Mouse (Mus musculus) c-Kit-positive CD71-positive TER-119-positive erythroid progenitor cells, embryonic 14.5 days (primary cell): ENCODE measurements around the gene Pigm.

Experiments used
- DNase-seq: peaks from one replicate; pipeline ENCODE4 v3.0.0-alpha.2; 2013; ENCODE audit warnings: low spot score

The Pigm gene

GRCm38 (mm10) chr1:172352001-172352400 is 24.3 kb upstream of the Pigm start:
- no peak for DNase-seq

- no peak for DNase-seq
These were observed 23.9 kb upstream of the Pigm start for GRCm38 (mm10) chr1:172352453-172352852.

GRCm38 (mm10) chr1:172355336-172355735 is 21.0 kb upstream of the Pigm start:
- no peak for DNase-seq

- DNase-seq, result peak; percentile 33
These were observed 18.8 kb upstream of the Pigm start for GRCm38 (mm10) chr1:172357550-172357949.

GRCm38 (mm10) chr1:172358341-172358740 is 18.0 kb upstream of the Pigm start:
- no peak for DNase-seq

- peak; percentile 91 for DNase-seq
These were observed 11.7 kb upstream of the Pigm start for GRCm38 (mm10) chr1:172364684-172365083.

- peak; percentile 29 for DNase-seq
These were observed 7.5 kb upstream of the Pigm start for GRCm38 (mm10) chr1:172368768-172369418.

GRCm38 (mm10) chr1:172376758-172377458 is 562 bp downstream of the Pigm start:
- DNase-seq, result no peak

GRCm38 (mm10) chr1:172380066-172380465 is 3.7 kb downstream of the Pigm start:
- DNase-seq, result no peak

GRCm38 (mm10) chr1:172382090-172382489 is 5.7 kb downstream of the Pigm start:
- DNase-seq, result no peak

- no peak for DNase-seq
These were observed 10.9 kb downstream of the Pigm start for GRCm38 (mm10) chr1:172387246-172387645.

- no peak for DNase-seq
These were observed 14.4 kb downstream of the Pigm start for GRCm38 (mm10) chr1:172390769-172391168.

GRCm38 (mm10) chr1:172391807-172392581 is 15.6 kb downstream of the Pigm start:
- no peak for DNase-seq

GRCm38 (mm10) chr1:172392643-172393170 is 16.4 kb downstream of the Pigm start:
- DNase-seq, result no peak

- DNase-seq, result no peak
These were observed 17.4 kb downstream of the Pigm start for GRCm38 (mm10) chr1:172393739-172394138.

GRCm38 (mm10) chr1:172396996-172397752 is 20.8 kb downstream of the Pigm start:
- no peak for DNase-seq

GRCm38 (mm10) chr1:172406077-172406706 is 29.8 kb downstream of the Pigm start:
- no peak for DNase-seq

GRCm38 (mm10) chr1:172408996-172409395 is 32.6 kb downstream of the Pigm start:
- DNase-seq, result peak; percentile 24

GRCm38 (mm10) chr1:172409431-172409830 is 33.1 kb downstream of the Pigm start:
- DNase-seq, result no peak

- DNase-seq, result peak; percentile 38
These were observed 34.5 kb downstream of the Pigm start for GRCm38 (mm10) chr1:172410806-172411205.

- peak; percentile 15 for DNase-seq
These were observed 35.9 kb downstream of the Pigm start for GRCm38 (mm10) chr1:172412204-172412603.
